In genomic region chr13:51823822-51824495, GRCm38 (mm10) we compare ENCODE assay signal across 18 mouse cellular contexts. TPM values are rescaled to one million over a fixed set of nuclear protein-coding genes. Genes with fewer than 3 reads are reported as not detected.
DNase-seq lines count a peak whose midpoint lies in the region; ATAC-seq lines count a peak whose summit lies in the region.
"Had no signal": no experiment of that assay in that cellular context is flagged by ENCODE, and none has a peak within 500 bp of the region (broad histone marks: within the 10 kb centered on the region; RNA-seq: fewer than 3 reads in every experiment).

No protein-coding gene starts in this region.

- no peak overlapping the region for H3K4me3 ChIP-seq in heart, embryonic 11.5 days (ENCODE audit: low read depth, low read length)
- H3K4me3 ChIP-seq in embryonic facial prominence, embryonic 11.5 days (ENCODE audit: low read depth, low read length) = no peak overlapping the region
- H3K4me3 ChIP-seq in limb, embryonic 10.5 days = no peak overlapping the region
- H3K4me3 ChIP-seq in liver, embryonic 11.5 days (ENCODE audit: low read depth, low read length) = no peak overlapping the region
- H3K4me3 ChIP-seq: heart, embryonic 12.5 days; layer of hippocampus, adult 2 months; liver, embryonic 12.5 days; neural tube, embryonic 15.5 days had no signal

- 0 out of 2 replicates have a peak, but pooled peaks cover 5% of the 10 kb centered on the region for H3K4me1 ChIP-seq in heart, embryonic 11.5 days (ENCODE audit: control insufficient read depth, insufficient read depth, low read length)
- peaks cover 3% of the 10 kb centered on the region for H3K4me1 ChIP-seq in embryonic facial prominence, embryonic 11.5 days (ENCODE audit: control insufficient read depth, insufficient read depth, low read length)
- H3K4me1 ChIP-seq in limb, embryonic 10.5 days = peaks cover 28% of the 10 kb centered on the region
- no peaks in the 10 kb centered on the region for H3K4me1 ChIP-seq in liver, embryonic 11.5 days (replicated peaks; ENCODE audit: control insufficient read depth, insufficient read depth, low read length)

- no peak for DNase-seq in heart, adult 8-10 months (ENCODE audit: low spot score)
- DNase-seq in embryonic facial prominence, embryonic 11.5 days (ENCODE audit: low spot score) = peak; percentile 49
- DNase-seq in kidney, adult 18-20 months = peak; percentile 38
- no peak for DNase-seq in limb, embryonic 10.5 days (ENCODE audit: low spot score)
- DNase-seq in left cerebral cortex, postnatal 10 days (ENCODE audit: extremely low spot score in 1 of 2, low spot score in 2 of 2) = no peak
- DNase-seq in liver, embryonic 11.5 days (ENCODE audit: low spot score) = no peak
- no peak for DNase-seq in urinary bladder, postnatal 4 days (ENCODE audit: low spot score in 2 of 2)
- DNase-seq: B cell, adult 2 months; cerebellum, adult 11-12 months; gastrocnemius, postnatal 14 days; heart, postnatal 36 days; lung, postnatal 14 days had no signal

- H3K4me2 ChIP-seq in heart, embryonic 11.5 days = no peak overlapping the region
- H3K4me2 ChIP-seq in embryonic facial prominence, embryonic 11.5 days (ENCODE audit: low read depth, low read length) = no peak overlapping the region
- H3K4me2 ChIP-seq in liver, embryonic 11.5 days = no peak overlapping the region
- H3K4me2 ChIP-seq: heart, embryonic 12.5 days; liver, embryonic 12.5 days; midbrain, embryonic 11.5 days; neural tube, embryonic 15.5 days had no signal

- no peaks in the 10 kb centered on the region; the same call in 1 of the 2 replicates for H3K9me3 ChIP-seq in heart, embryonic 11.5 days (replicated peaks; ENCODE audit: control insufficient read depth, low read length)
- H3K9me3 ChIP-seq in embryonic facial prominence, embryonic 11.5 days (replicated peaks; ENCODE audit: control insufficient read depth, low read length) = no peaks in the 10 kb centered on the region
- H3K9me3 ChIP-seq in limb, embryonic 10.5 days (replicated peaks) = no peaks in the 10 kb centered on the region
- H3K9me3 ChIP-seq in liver, embryonic 11.5 days (ENCODE audit: control insufficient read depth, low read length) = no peaks in the 10 kb centered on the region
- H3K9me3 ChIP-seq: liver, embryonic 12.5 days; neural tube, embryonic 15.5 days had no signal

- no peaks in the 10 kb centered on the region for H3K36me3 ChIP-seq in heart, embryonic 11.5 days (ENCODE audit: control insufficient read depth, insufficient read depth, low read length)
- no peaks in the 10 kb centered on the region for H3K36me3 ChIP-seq in embryonic facial prominence, embryonic 11.5 days (replicated peaks; ENCODE audit: control insufficient read depth, insufficient read depth, low read depth, low read length)
- no peaks in the 10 kb centered on the region for H3K36me3 ChIP-seq in limb, embryonic 10.5 days
- H3K36me3 ChIP-seq in liver, embryonic 11.5 days (ENCODE audit: control insufficient read depth, insufficient read depth, low read length) = no peaks in the 10 kb centered on the region
- H3K36me3 ChIP-seq: heart, embryonic 12.5 days; liver, embryonic 12.5 days; neural tube, embryonic 15.5 days had no signal

- no peaks in the 10 kb centered on the region for H3K27me3 ChIP-seq in heart, embryonic 11.5 days (ENCODE audit: control insufficient read depth, insufficient read depth, low read length)
- H3K27me3 ChIP-seq in embryonic facial prominence, embryonic 11.5 days (ENCODE audit: control insufficient read depth, insufficient read depth, low read length) = no peaks in the 10 kb centered on the region
- no peaks in the 10 kb centered on the region for H3K27me3 ChIP-seq in limb, embryonic 10.5 days (ENCODE audit: low read depth, poor library complexity, severe bottlenecking)
- no peaks in the 10 kb centered on the region for H3K27me3 ChIP-seq in liver, embryonic 11.5 days (replicated peaks; ENCODE audit: control insufficient read depth, insufficient read depth, low read length)
- H3K27me3 ChIP-seq: heart, embryonic 12.5 days; liver, embryonic 12.5 days; neural tube, embryonic 15.5 days had no signal

- WGBS in heart, embryonic 11.5 days (ENCODE audit: insufficient replicate concordance) = 48% methylated on average over 8 of the region's 8 CpGs
- WGBS in embryonic facial prominence, embryonic 11.5 days = 47% methylated on average over 8 of the region's 8 CpGs
- 41% methylated on average over 8 of the region's 8 CpGs for WGBS in limb, embryonic 10.5 days
- WGBS in liver, embryonic 11.5 days = 55% methylated on average over 8 of the region's 8 CpGs

- 0 out of 2 replicates have a peak, but pooled peaks have one; percentile 18 for ATAC-seq in heart, embryonic 11.5 days (replicated peaks; ENCODE audit: insufficient number of reproducible peaks, low FRiP score, low TSS enrichment)
- no peak for ATAC-seq in embryonic facial prominence, embryonic 11.5 days (replicated peaks; ENCODE audit: insufficient number of reproducible peaks, low FRiP score, low TSS enrichment, low read depth)
- no peak for ATAC-seq in liver, embryonic 11.5 days (replicated peaks; ENCODE audit: low FRiP score)
- ATAC-seq: liver, embryonic 12.5 days had no signal

- H3K27ac ChIP-seq in heart, embryonic 11.5 days (ENCODE audit: low read depth, low read length) = no peak overlapping the region; the same call in 1 of the 2 replicates
- H3K27ac ChIP-seq in embryonic facial prominence, embryonic 11.5 days (replicated peaks; ENCODE audit: low read depth, low read length) = no peak overlapping the region
- peak overlapping the region; percentile 63 for H3K27ac ChIP-seq in limb, embryonic 10.5 days
- no peak overlapping the region for H3K27ac ChIP-seq in liver, embryonic 11.5 days (ENCODE audit: low read depth, low read length)
- H3K27ac ChIP-seq: layer of hippocampus, adult 2 months; liver, embryonic 12.5 days; neural tube, embryonic 15.5 days had no signal

- H3K9ac ChIP-seq in heart, embryonic 11.5 days (ENCODE audit: low read depth, low read length) = no peak overlapping the region
- no peak overlapping the region for H3K9ac ChIP-seq in embryonic facial prominence, embryonic 11.5 days (replicated peaks; ENCODE audit: low read length)
- H3K9ac ChIP-seq in liver, embryonic 11.5 days (ENCODE audit: low read depth, low read length) = no peak overlapping the region
- H3K9ac ChIP-seq: heart, embryonic 12.5 days; liver, embryonic 12.5 days; neural tube, embryonic 15.5 days had no signal

- intact Hi-C loops in left cerebral cortex, postnatal 10 days (cut with DNase I) = no loop called here

RNA-seq across cellular contexts. Expression of gene Gadd45g, which starts 22.5 kb away (rescaled TPM):
- polyA plus RNA-seq in heart, embryonic 11.5 days (2014; fragmentation: Nextera tagmentation; extraction: Ambion mirVana) = 45.3 and 48.9 TPM in 2 replicates
- total RNA-seq in heart, adult 8-10 months (2022) = 10 to 100 TPM in 2 of 4 experiments, 1 to 10 TPM in 2; 8.6 to 18.9 (median 10.7) TPM
- 57.1 and 62.0 TPM in 2 replicates for polyA plus RNA-seq in embryonic facial prominence, embryonic 11.5 days (2014; fragmentation: Nextera tagmentation; extraction: Ambion mirVana)
- polyA plus RNA-seq in limb, embryonic 10.5 days (2016; fragmentation: Nextera tagmentation; extraction: Ambion mirVana) = 14.3 and 18.6 TPM in 2 replicates
- 10 to 100 TPM; 12.1 to 15.7 TPM for total RNA-seq in left cerebral cortex, postnatal 10 days (2021)
- 29.4 and 30.4 TPM in 2 replicates for polyA plus RNA-seq in liver, embryonic 11.5 days (2014; fragmentation: Nextera tagmentation; extraction: Ambion mirVana)

RNA-seq across cellular contexts. Expression of gene Sema4d, which starts 30.4 kb away (rescaled TPM):
- 11.0 and 13.7 TPM in 2 replicates for polyA plus RNA-seq in heart, embryonic 11.5 days (2014; fragmentation: Nextera tagmentation; extraction: Ambion mirVana)
- 10 to 100 TPM; 56.5 to 72.3 (median 68.6) TPM for total RNA-seq in heart, adult 8-10 months (2022)
- 5.4 and 6.7 TPM in 2 replicates for polyA plus RNA-seq in embryonic facial prominence, embryonic 11.5 days (2014; fragmentation: Nextera tagmentation; extraction: Ambion mirVana)
- polyA plus RNA-seq in limb, embryonic 10.5 days (2016; fragmentation: Nextera tagmentation; extraction: Ambion mirVana) = 5.9 and 6.0 TPM in 2 replicates
- 10 to 100 TPM; 66.1 to 77.0 TPM for total RNA-seq in left cerebral cortex, postnatal 10 days (2021)
- 18.6 and 21.7 TPM in 2 replicates for polyA plus RNA-seq in liver, embryonic 11.5 days (2014; fragmentation: Nextera tagmentation; extraction: Ambion mirVana)

Comparison
In these comparisons a context has a peak if more than half of its experiments do, and no peak if none do; other contexts are left out.
1. DNase-seq: peak in embryonic facial prominence, embryonic 11.5 days (single experiment) and kidney, adult 18-20 months (single experiment); none in heart, adult 8-10 months (single experiment), limb, embryonic 10.5 days (single experiment), left cerebral cortex, postnatal 10 days (0 of 2), liver, embryonic 11.5 days (single experiment) and urinary bladder, postnatal 4 days (0 of 2).